Mouse (Mus musculus): Measurements from ENCODE around the gene Gucy1a1. TPM values are rescaled to one million over a fixed set of nuclear protein-coding genes. Genes with fewer than 3 reads are reported as not detected.

The Gucy1a1 gene
- polyA plus RNA-seq, 1 experiment from 2014 or later, result 84.0 TPM

DNA sequence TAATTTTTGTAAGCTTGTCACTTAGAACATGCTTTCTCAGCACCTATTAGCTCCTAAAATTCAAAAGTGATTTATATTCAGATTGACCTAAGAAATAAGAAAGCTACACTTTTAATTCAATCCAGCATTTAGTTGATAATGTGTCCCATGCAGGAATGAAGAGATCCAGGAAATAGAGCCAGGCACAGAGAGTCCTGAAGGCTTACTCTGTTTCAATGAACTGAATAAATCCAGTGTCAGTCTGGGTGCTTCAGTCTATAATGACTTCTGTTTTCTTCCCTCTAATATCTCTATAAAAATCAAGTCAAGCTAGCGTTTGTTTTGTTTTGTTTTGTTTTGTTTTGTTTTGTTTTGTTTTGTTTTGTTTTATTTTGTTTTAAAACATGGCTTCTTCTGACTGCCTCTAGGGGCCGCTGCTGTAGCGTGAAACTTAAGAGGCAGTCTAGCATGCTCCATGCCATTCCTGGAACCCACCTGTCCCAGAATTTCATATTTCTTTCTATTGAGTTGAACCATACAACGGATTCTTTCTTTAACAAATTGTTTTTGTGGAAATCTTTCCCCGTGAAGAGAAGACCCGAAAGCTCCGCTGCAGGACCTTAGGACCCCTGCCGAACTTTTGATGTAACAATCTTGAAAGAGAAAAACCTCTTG, 98.4 kb downstream of the Gucy1a1 start:
- Histone ChIP-seq H3K4me2 (replicated peaks; ENCODE audit: low read depth, low read length) (no peak overlapping the region), H3K9me3 (ENCODE audit: control insufficient read depth, low read depth, low read length) (no peaks in the 10 kb centered on the region), H3K36me3 (ENCODE audit: control insufficient read depth, insufficient read depth, low read length) (peaks cover 13% of the 10 kb centered on the region; the same call in 1 of the 2 replicates), H3K4me1 (ENCODE audit: control insufficient read depth, insufficient read depth, low read length) (peaks cover 12% of the 10 kb centered on the region), H3K9ac (replicated peaks; ENCODE audit: low read depth, low read length) (no peak overlapping the region), H3K4me3 (ENCODE audit: low read depth, low read length) (no peak overlapping the region), H3K27me3 (ENCODE audit: control insufficient read depth, insufficient read depth, low read length) (no peaks in the 10 kb centered on the region), H3K27ac (ENCODE audit: low read length) (no peak overlapping the region)
- WGBS, result 27% methylated on average over 8 of the region's 8 CpGs
- no peak for ATAC-seq (ENCODE audit: insufficient number of reproducible peaks, insufficient read depth, low FRiP score, low read depth)

- WGBS, result 87% methylated on average over 8 of the region's 8 CpGs
- ATAC-seq (ENCODE audit: insufficient number of reproducible peaks, insufficient read depth, low FRiP score, low read depth), result no peak
- Histone ChIP-seq H3K27me3 (ENCODE audit: control insufficient read depth, insufficient read depth, low read length) (no peaks in the 10 kb centered on the region), H3K9me3 (ENCODE audit: control insufficient read depth, low read depth, low read length) (no peaks in the 10 kb centered on the region), H3K9ac (replicated peaks; ENCODE audit: low read depth, low read length) (no peak overlapping the region), H3K4me2 (replicated peaks; ENCODE audit: low read depth, low read length) (no peak overlapping the region), H3K4me1 (ENCODE audit: control insufficient read depth, insufficient read depth, low read length) (peaks cover 6% of the 10 kb centered on the region; the same call in 1 of the 2 replicates), H3K36me3 (ENCODE audit: control insufficient read depth, insufficient read depth, low read length) (peaks cover 16% of the 10 kb centered on the region; the same call in 1 of the 2 replicates), H3K27ac (ENCODE audit: low read length) (no peak overlapping the region), H3K4me3 (ENCODE audit: low read depth, low read length) (no peak overlapping the region)
These were observed 99.5 kb downstream of the Gucy1a1 start for GRCm38 (mm10) chr3:82046087-82046486.

- peaks cover 18% of the 10 kb centered on the region; the same call in 1 of the 2 replicates for H3K36me3 ChIP-seq (ENCODE audit: control insufficient read depth, insufficient read depth, low read length)
- H3K4me3 ChIP-seq (ENCODE audit: low read depth, low read length), result no peak overlapping the region
- WGBS, result 75% methylated on average over 5 of the region's 5 CpGs
- no peak for ATAC-seq (ENCODE audit: insufficient number of reproducible peaks, insufficient read depth, low FRiP score, low read depth)
- H3K27ac ChIP-seq (ENCODE audit: low read length), result no peak overlapping the region
- H3K27me3 ChIP-seq (ENCODE audit: control insufficient read depth, insufficient read depth, low read length), result no peaks in the 10 kb centered on the region
- H3K9me3 ChIP-seq (ENCODE audit: control insufficient read depth, low read depth, low read length), result no peaks in the 10 kb centered on the region
- peaks cover 6% of the 10 kb centered on the region; the same call in 1 of the 2 replicates for H3K4me1 ChIP-seq (ENCODE audit: control insufficient read depth, insufficient read depth, low read length)
- no peak overlapping the region for H3K9ac ChIP-seq (replicated peaks; ENCODE audit: low read depth, low read length)
- no peak overlapping the region for H3K4me2 ChIP-seq (replicated peaks; ENCODE audit: low read depth, low read length)
These were observed 100.7 kb downstream of the Gucy1a1 start for GRCm38 (mm10) chr3:82044902-82045301.

- no peak overlapping the region for H3K4me3 ChIP-seq (ENCODE audit: low read depth, low read length)
- peaks cover 26% of the 10 kb centered on the region; the same call in 1 of the 2 replicates for H3K36me3 ChIP-seq (ENCODE audit: control insufficient read depth, insufficient read depth, low read length)
- no peak for ATAC-seq (ENCODE audit: insufficient number of reproducible peaks, insufficient read depth, low FRiP score, low read depth)
- no peak overlapping the region for H3K9ac ChIP-seq (replicated peaks; ENCODE audit: low read depth, low read length)
- no peaks in the 10 kb centered on the region for H3K27me3 ChIP-seq (ENCODE audit: control insufficient read depth, insufficient read depth, low read length)
- H3K4me1 ChIP-seq (ENCODE audit: control insufficient read depth, insufficient read depth, low read length), result peaks cover 1% of the 10 kb centered on the region; the same call in 1 of the 2 replicates
- WGBS, result 49% methylated on average over 6 of the region's 6 CpGs
- no peak overlapping the region for H3K27ac ChIP-seq (ENCODE audit: low read length)
- no peak overlapping the region for H3K4me2 ChIP-seq (replicated peaks; ENCODE audit: low read depth, low read length)
- no peaks in the 10 kb centered on the region for H3K9me3 ChIP-seq (ENCODE audit: control insufficient read depth, low read depth, low read length)
These were observed 101.9 kb downstream of the Gucy1a1 start for GRCm38 (mm10) chr3:82043676-82044075.

Small RNA genes within 50 kb of the gene (microRNA-seq; reads per million reads assigned to microRNA genes)
- gene Mir7010, result not detected

Other genes with a start within 250 kb of the Gucy1a1 start
- gene Ctso, start 213.2 kb downstream of the Gucy1a1 start, polyA plus RNA-seq (2014; fragmentation: Nextera tagmentation; extraction: Ambion mirVana), result 19.6 and 20.9 TPM in 2 replicates
- gene Tdo2, start 169.6 kb downstream of the Gucy1a1 start, polyA plus RNA-seq (2014; fragmentation: Nextera tagmentation; extraction: Ambion mirVana), result 1.0 TPM in 2 replicates
- gene Asic5, start 163.5 kb downstream of the Gucy1a1 start, polyA plus RNA-seq (2014; fragmentation: Nextera tagmentation; extraction: Ambion mirVana), result not detected in 2 replicates
- gene Gucy1b1, start 71.1 kb downstream of the Gucy1a1 start, polyA plus RNA-seq (2014; fragmentation: Nextera tagmentation; extraction: Ambion mirVana), result 64.6 and 69.3 TPM in 2 replicates
- gene Map9, start 212.3 kb upstream of the Gucy1a1 start, polyA plus RNA-seq (2014; fragmentation: Nextera tagmentation; extraction: Ambion mirVana), result 9.8 and 11.3 TPM in 2 replicates

All from stomach, embryonic 14.5 days (tissue).